Mouse (Mus musculus): Measurements from ENCODE around the gene Htra3. TPM values are rescaled to one million over a fixed set of nuclear protein-coding genes. Genes with fewer than 3 reads are reported as not detected.

Htra3 gene
- polyA plus RNA-seq, 2 experiments from 2014 or later, result not detected

DNA sequence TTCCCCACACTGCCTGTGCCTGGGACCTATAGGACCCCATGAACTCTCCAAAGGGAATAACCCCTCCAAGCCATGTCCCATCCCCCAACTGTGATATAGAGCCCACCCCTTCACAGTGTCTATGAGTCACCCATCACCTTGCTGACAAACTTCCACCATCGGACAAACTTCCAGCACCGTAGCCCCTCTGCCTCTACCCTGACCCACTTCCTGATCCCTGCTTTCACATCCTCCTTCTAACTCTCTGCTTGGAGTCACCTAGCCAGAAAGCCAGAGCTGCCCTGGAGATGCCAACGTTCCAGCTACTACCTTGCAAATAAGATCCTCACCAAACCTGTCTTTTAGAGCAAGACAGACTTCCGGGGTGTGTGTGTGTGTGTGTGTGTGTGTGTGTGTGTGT is 14.1 kb upstream of the Htra3 start:
- no peak for ATAC-seq

GRCm38 (mm10) chr5:35691246-35691645 is 11.7 kb upstream of the Htra3 start:
- no peak for ATAC-seq

DNA sequence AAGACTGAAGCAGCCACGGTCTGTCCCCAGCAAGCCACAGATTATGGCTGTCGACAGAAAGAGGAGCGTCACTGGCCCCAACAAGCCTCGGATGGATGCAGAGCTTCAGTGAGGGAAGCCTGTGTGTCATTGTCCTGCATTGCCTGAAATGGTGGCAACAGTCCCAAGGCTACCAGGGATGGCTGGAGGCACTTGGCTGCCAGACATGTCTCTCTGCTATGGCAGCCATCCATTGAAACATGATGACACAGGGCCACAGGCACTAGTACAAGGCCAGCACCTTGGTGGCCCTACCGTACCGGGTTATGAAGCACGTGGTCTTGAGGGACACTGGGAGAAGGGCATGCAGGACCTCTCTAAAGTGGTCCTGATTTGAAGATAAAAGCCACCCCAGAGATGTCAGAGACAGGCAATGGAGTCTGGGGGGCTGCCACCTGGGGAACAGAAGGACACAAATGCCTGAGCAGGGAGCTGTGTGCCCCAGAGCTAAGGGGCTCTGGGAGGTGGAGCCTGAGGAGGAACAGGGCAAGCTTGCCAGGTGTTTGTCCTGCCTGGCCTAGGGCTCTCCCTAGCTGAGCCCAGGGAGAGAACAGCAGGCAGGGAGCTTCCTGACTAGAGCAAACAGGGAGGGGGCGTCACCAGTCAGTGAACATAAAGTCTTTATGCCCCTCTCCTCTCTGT is 11.0 kb upstream of the Htra3 start:
- no peak for ATAC-seq

- no peak for ATAC-seq
Measured at GRCm38 (mm10) chr5:35689374-35689773, 9.8 kb upstream of the Htra3 start.

- ATAC-seq, result no peak
Measured at GRCm38 (mm10) chr5:35688851-35689250, 9.3 kb upstream of the Htra3 start.

DNA sequence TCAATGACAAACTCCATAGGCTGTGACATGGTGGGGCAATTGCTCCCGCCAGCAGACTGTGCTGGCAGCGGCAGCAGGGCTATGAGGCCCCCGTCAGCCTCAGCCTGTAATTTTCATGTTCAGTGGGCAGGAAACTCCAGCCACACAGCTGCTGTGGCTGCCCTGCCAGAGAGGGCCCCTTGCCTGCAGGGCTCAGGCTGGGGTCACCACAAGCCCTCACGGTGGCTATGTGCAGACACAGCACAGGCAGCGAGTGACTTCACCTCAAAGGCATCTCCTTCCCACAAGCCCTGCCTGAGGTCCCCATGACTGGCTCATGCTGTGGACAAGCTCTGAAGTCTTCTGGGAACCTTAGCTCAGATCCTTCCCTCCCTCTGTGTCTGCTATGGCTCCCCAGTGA is 7.5 kb upstream of the Htra3 start:
- no peak for ATAC-seq

GRCm38 (mm10) chr5:35686336-35686735 is 6.8 kb upstream of the Htra3 start:
- no peak for ATAC-seq

DNA sequence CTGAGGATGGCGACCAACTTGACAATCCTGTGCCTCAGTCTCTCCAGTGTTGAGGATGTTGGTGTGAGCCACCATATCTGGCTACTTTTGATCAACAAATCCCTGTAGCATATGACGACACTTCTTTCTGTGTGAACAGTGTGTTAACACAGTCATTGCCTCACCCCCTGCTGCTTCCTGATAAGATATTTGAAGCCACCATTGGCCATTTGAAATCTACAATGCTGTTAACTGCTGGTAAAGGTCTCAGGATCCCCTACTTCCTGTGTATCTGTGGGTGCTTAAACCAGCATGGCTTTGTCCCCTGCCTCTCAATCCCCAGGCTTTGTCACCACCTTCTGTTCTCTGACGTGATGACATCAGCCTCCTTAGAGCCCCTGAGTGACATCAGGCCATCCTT is 5.5 kb upstream of the Htra3 start:
- no peak for ATAC-seq

GRCm38 (mm10) chr5:35680958-35681357 is 1.4 kb upstream of the Htra3 start:
- ATAC-seq, result no peak

DNA sequence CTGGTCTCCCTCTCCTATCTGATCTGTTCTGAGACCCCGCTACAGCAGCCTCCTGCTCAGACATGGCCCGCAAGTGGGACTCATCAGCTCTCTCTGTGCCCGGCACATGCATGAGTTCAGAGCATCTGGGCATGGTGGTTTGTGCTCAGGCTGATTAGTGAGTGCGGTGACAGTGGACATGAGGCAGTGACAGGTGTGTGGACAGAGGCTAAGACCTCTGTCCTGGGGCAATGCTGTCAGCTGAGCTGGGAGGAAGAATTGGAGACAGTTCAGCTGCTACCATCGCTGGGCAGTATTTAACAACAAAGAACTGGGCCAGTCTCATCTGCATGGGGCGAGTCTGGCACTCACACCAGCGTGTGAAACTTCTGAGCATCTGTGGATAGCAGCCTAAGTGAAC is 2.6 kb downstream of the Htra3 start:
- no peak for ATAC-seq

- no peak for ATAC-seq
Measured at GRCm38 (mm10) chr5:35674081-35674555, 5.5 kb downstream of the Htra3 start.

DNA sequence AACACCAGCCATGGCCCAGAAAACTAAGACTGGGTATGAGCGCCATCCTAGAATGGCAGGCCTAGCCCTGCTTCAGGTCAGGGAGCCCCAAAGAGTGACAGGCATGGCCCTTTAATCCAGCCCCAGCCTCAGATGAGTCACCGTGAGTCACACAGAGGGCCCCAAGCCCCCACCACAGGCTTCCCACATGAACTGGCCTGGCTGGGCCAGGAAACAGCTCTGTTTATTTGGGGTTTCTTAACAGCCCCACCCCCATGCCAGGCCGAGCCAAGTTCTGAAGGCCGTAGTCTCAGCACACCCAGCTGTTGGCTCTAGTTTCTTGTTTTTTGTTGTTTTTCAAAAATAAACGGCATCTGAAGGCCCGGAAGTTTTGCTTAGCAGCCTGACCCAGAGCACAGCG is 6.5 kb downstream of the Htra3 start:
- ATAC-seq, result no peak

- no peak for ATAC-seq
Measured at GRCm38 (mm10) chr5:35672581-35672980, 7.0 kb downstream of the Htra3 start.

DNA sequence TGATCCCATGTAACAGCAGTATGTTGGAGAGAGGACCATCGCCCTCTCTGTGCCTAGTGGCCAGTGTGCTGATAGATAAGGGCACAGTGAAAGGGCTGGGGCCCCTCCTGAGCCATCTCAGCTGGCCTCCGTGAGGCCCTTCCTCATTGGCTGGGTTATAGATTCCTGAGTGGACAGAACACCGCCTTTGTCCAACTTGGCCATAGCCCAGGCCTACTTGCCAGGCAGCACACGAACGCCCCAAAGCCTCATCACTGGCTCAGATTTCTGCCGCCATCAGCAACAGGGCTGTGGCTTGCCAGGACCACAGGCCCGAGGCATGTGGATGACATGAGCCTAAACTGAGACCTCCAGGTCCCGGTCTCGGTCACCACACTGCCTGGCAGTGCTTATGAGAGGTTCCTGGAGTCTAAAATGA is 8.1 kb downstream of the Htra3 start:
- ATAC-seq, result no peak

DNA sequence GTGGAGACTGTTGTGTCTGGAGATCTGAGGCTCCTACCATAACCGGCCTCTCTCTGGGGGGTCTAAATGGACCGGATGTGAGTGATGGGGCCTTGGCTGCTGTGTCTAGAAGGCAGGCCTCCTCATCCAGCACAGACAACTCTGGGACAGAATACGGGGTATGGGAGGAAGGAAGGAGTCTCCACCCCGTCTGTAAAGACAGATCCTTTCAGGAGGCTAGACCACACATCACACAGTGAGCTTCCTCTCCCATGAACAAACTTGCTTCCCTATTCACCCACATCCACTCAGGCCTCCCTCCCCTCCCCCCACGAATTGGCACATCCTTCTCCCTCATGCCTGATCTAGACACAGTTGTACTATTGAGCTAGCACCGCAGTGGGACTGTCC is 9.2 kb downstream of the Htra3 start:
- ATAC-seq, result no peak

DNA sequence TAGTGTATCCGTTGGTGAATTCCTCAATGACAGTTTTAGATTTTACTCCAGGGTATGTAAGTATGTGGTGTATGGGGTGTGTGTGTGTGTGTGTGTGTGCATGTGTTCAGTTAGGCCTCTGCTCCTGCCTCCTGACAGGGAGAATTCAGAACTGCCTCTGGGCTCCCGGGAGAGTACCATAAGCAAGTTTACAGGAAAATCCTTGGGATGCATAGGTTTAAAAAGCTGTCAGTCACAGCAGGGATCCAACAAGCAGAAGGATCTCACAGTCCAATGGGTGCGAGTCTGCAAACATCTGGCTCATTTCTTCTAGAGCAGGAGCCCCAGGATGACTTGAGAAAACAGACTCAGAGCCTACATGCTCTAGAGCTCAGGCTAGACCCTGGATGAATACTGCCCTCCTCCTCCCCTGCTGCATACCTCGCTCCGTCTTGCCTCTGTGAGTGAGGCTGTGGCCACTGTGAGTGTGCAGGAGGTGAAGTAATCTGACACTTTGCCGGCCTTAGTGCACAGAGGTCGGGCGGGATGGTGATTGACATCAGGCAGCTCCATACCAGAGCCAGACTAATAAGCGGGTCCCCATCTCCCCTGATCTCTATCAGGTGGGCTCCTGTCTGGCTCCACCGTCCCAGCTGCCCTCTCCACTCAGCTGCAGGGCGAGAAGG is 9.7 kb downstream of the Htra3 start:
- ATAC-seq, result no peak

GRCm38 (mm10) chr5:35666152-35666551 is 13.4 kb downstream of the Htra3 start:
- ATAC-seq, result no peak

- no peak for ATAC-seq
Measured at GRCm38 (mm10) chr5:35662021-35662545, 17.5 kb downstream of the Htra3 start.

- no peak for ATAC-seq
Measured at GRCm38 (mm10) chr5:35661210-35661609, 18.4 kb downstream of the Htra3 start.

GRCm38 (mm10) chr5:35659503-35659902 is 20.1 kb downstream of the Htra3 start:
- no peak for ATAC-seq

DNA sequence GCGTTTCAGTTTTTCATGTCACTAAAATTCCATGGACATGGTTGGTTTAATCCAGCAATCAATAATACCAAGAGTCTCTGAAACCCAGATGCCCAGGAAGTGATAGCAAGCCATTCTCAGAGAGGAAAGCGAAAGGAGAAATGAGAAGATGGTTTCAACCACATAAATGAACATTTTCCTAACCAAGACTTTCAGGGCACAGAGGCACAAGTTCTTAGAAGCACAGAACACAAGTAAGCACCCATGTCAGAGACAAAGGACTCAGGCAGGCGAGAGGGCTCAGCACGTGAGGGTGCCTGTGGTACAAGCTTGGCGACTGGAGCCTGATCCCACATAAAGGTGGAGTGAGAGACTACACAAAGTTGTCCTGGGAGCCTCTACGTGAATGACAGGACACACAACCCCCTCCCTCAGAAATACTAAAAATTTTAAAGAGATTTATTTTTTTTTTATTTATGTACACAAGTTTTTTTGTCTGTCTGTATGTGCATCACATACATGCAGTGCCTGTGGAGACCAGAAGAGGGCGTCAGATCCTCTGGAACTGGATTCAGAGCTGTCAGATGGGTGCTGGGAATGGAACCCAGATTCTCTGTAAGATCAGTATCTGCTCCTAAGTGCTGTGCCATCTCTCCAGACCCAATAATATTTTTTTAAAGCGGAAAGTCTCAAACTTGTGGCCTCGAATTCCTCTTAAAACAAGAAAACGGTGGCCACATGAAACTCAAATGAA is 23.7 kb downstream of the Htra3 start:
- no peak for ATAC-seq

- no peak for ATAC-seq
Measured at GRCm38 (mm10) chr5:35653743-35654395, 25.7 kb downstream of the Htra3 start.

DNA sequence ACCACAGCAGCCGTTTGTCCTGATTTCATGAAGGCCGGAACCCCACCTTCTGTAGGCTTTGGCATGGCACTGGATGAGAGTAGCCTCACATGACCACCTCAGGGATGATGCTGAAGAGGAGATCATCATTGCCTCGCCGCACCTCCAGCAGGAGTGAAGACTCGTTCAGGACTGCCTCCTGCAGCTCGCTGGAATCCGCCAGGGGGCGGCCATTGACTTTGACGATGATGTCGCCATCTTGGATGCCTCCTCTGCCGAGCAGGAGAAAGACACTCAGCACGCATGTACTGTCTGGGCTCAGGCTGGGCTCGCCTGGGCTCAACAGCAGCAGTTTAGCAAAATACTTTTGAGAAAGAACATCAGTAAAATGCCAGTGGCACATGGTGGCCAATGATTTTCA is 26.7 kb downstream of the Htra3 start:
- ATAC-seq, result no peak
